Mouse (Mus musculus) naive thymus-derived CD4-positive, alpha-beta T cell, adult 2 months (primary cell): ENCODE data around the gene Hist1h1d.
A peak's percentile ranks its signal among the peaks of the same experiment; 100 is the strongest.

ENCODE experiments used
- DNase-seq: peaks from one replicate; pipeline ENCODE4 v3.0.0-alpha.2; 2011; ENCODE audit warnings: low read depth

Gene Hist1h1d

DNA sequence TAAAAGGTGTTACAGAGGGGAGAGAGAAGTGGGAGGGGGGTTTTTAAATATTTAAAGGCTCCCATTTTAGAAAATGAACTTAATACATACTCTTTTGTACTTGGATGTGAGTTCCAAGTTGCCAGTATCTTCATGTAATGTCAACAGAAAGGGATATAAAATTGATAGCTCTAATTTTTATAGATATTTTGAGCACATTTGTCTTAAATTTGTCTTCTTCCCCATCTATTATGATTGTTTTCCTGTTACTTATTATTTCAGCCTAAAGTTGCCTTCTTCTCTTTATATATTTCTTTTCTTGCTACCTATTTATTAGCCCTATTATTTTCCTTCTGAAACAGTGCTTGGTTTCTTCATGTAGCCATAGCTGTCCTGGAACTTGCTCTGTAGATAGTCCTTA, at the start of gene Hist1h1d:
Gene Hist1h1d, plus strand, starts transcription at position 301 of the 400 bp plus-strand sequence.
- DNase-seq, result no peak

DNA sequence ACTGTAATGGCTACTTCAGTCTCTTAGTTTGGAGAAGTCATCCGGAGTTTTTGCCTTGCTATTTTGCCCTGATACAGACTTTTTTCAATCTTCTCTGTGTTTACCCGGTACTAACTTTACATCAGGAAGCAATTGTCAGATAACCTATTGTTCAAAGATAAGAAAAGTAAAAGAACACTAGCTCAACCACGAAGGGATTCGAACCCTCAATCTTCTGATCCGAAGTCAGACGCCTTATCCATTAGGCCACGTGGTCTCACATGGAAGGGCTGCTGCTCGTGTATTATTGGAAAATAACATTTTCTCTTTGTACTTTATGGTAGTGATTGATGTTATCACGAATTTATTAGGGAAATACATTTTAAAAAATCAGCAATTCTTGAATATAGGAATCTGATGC, 49.3 kb upstream of the Hist1h1d start:
- peak; percentile 69 for DNase-seq

DNA sequence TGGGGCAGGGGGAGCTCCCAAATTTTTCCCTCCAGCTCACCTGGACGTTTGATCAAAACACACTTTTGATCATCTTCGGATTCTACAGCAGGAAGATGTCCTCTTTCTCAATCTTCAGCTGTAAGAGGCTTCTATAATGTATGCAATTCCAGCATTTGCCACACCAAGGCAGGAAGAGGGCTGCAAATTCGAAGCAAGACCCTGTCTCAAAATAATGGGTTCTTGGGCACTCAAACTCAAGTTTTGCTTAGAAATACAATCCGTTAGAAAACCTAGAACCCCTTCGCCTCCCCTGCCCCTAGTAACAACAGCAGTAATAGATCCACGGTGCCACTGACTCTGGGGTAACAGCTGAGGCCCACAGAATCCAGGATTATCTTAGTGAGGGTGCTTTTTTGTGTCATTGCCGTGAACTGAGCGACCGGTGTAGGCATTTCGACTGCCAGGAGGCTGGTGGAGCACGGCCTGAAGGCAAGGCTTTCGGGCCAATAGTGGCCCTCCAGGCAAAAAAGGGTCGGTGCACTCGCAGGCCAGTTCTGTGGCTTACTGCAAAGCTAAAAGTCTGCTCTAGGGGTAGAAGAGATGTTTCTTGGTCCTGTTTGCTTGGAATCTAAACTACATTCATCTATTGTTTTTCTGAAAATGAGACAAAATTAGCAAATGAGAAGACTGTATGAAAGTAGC, 47.3 kb upstream of the Hist1h1d start:
- DNase-seq, result no peak

DNA sequence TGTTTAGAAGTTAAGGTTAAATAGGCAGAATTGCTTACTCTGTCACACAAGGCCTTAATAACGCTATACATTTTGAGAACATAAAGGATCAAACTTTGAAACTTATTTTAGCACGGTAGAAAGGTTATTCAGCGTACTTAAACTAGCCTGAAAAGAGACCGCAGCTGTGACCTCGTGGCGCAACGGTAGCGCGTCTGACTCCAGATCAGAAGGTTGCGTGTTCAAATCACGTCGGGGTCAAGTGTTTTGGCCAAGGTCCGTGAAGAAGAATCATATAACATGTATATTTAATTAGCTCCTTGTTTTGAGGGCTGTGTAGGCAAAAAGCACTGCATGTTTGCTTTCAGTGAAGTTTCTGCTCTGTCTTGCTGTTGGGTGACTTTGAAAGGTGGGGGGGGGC, 46.7 kb upstream of the Hist1h1d start:
- DNase-seq, result peak; percentile 72

DNA sequence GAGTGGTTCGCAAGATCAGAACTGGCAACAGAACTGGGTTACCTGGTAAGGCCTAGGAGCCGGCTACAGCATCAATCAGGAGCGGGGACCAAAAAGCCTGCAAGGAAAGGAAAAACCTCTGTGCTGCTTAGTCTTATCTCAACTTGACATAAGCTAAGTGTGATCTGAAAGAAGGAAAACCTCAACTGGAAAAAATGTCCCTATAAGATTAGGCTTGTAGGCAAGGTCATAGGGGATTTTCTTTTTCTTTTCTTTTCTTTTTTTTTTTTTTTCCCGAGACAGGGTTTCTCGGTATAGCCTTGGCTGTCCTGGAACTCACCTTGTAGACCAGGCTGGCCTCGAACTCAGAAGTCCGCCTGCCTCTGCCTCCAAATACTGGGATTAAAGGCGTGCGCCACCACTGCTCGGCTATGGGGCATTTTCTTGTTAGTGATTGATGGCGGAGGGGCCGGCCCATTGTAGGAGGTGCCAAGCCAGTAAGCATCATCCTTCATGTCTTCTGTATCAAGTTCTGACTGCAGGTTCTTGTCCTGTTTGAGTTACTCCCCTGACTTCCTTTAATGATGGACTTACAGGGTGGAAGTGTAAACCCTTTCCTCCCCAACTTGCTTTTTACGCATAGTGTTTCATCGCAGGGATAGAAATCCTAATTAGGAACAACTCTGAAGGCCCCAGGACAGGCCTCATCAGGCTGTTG, 46.1 kb upstream of the Hist1h1d start:
- no peak for DNase-seq

DNA sequence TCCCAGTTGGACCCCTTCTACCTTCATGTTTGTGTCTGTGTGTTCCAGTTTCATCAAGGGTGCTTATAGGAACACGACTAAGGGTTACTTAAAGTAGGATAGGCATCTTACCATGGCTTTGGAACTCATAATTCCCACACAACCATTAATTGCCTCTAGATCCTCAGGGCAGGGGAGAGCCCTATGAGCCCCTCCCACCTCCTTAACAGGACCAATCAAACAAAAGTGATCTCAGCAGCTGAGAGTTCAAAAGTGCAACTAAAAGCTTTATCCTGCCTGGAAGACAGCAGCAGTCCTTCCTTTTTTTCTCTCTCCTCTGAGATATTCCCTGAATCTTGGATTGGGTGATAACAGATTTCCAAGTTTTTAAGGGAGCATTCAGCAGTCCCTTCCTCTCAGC, 42.9 kb upstream of the Hist1h1d start:
- no peak for DNase-seq

DNA sequence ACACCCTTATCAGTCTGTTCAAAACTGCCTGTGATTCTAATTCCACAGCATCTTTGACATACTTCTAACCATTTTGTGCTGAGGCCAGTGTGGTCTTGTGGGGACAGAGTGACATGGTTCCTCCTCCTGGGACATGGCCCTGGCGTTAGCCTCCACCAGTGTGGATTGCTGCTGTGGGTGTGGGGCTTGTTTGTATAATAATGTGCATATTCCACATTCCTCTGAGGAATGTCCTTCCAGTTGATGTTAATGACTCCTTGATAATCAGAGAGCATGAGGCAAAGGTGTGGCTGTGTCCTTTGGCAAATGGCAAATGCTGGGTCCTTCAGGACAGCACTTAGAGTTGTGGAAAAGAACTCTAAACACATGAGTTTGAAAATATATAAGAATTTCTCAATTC, 39.5 kb upstream of the Hist1h1d start:
- DNase-seq, result no peak

DNA sequence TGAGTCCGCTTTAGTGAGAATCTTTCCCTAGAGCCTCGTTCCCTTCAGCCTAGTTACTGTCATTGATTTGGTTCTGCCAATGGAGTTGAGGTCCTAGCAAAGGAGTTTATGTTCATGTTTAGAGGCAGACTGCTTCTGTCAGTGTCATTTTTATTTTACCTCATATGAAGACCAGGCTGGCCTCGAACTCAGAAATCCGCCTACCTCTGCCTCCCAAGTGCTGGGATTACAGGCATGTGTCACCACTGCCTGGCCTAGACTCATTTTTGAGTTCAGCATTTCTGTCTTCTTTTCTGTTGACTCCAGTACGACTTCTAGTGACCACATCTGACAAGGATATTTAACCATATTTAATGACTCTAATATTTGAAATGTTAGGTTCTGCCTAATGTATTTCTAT, 37.8 kb upstream of the Hist1h1d start:
- DNase-seq, result no peak

DNA sequence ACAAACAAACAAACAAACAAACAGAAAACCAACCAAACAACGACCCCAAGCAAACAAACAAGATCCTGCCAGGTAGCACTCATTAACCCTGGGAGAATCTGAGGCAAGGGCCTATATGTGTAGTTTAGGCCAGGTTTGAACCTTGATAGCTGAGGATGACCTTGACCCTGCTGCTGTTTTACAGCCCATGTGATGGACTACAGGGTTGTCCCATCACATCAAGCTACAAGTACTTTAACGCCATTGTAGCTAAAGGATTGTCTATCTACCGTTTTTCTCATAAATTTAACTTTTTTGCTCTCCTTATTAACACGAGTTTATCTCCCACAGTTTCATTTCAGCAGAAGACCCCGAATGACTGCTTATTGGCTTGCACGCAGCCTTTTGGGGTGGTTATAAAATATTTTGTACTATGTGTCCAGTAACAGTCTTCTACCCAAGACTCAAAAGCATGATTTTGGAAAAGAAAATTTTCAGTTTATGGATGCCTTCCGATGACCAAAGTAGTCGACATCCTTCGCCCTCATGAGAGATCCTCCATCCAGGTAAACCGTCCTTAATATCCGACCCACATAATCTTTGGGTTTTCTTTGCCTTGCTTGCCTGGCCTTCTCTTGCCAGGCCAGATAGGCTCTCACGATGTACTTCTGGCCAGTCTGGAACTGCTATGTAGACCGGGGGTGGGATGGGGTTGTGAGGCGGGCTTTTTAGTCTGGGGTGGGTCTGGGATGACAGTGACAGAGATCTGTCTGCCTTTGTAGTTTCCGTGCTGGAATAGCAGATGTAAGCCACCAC, 37.0 kb upstream of the Hist1h1d start:
- DNase-seq, result no peak

DNA sequence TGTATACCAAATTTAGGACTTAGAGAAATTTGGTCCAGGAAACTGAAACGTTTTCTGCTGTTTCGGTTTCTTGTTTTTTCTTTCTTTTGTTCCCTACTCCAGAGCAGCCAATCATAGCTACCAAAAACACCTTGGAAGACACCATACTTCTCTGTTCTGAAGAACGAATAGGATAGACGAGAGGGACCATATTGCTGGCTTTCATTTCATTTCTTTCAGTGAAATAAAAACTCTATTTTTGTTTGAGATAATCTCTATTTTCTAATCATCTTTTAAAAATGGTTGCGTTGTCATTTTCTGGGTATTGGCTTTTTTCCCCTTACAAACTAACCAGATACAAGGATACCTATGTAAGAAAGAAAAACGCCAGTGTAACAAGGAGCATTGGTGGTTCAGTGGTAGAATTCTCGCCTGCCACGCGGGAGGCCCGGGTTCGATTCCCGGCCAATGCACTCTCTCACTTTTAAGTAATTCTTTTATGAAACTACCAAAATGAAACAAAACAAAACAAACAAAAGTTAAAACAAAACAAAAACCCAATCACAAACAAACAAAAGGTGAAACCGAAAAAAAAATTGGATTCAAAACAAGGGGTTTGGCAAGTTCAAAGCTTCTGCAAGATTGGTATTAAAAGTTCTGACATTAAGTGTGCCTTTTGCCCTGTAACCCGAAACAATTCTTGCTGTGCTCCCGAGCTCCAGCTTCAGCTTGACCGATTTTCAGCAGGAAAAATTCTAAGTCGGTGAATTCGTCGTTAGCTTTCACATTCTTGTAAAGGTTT, 36.0 kb upstream of the Hist1h1d start:
- DNase-seq, result peak; percentile 93

DNA sequence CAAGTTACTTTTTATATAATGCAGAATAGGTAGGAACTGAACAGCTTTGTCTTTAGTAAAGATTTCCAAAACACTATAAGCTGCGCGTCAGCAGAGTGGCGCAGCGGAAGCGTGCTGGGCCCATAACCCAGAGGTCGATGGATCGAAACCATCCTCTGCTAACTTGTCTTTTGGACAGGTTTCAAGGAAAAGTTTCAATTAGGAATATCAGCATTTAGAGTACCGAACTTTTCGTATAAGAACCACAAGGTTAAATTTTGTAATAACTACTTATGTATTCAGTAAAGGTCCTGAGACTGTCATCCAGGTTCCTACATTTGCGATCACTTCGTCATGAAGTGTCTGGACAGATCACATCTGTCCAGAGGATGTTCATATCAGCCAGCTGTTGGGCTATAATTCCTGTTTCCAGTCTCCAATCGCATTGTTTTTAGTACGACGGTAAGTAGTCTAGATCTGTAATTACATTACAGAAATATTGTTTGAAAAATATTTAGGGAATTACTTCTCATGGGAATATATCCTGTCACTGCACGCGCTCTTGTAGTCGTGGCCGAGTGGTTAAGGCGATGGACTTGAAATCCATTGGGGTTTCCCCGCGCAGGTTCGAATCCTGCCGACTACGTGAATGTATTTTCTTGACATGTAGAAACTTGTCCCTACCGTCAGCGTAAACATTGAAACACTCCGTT, 35.3 kb upstream of the Hist1h1d start:
- peak; percentile 90 for DNase-seq

DNA sequence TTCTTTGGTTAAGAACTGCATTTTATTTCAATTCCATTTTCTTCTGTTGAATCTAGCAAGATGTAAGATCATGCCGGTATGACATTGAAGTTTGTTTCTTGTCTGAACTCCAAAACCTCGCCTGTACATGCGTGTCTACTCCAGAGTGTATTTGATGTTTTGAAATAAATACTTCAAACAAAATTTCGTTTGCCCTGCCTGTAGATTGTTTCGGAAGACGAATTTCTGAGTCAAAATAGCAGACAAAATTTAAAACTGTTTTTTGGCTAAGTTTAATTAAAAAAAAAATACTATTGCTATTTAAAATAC, 34.8 kb upstream of the Hist1h1d start:
- no peak for DNase-seq

DNA sequence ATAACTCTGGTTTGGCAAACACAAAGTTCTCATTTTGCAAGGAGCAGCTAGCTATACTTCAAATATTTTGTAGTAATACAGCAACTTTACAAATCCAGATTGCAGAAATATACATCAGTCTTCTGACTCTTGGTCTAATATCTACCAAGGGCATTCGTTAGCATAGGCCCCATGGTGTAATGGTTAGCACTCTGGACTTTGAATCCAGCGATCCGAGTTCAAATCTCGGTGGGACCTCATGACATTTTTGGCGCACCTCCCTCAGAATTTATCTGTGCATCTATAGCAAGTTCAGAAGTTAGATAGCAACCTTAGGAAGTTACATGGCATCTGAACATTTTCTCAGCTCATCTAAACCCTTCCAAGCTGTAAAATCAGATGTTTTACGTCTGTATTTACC, 34.2 kb upstream of the Hist1h1d start:
- peak; percentile 90 for DNase-seq

DNA sequence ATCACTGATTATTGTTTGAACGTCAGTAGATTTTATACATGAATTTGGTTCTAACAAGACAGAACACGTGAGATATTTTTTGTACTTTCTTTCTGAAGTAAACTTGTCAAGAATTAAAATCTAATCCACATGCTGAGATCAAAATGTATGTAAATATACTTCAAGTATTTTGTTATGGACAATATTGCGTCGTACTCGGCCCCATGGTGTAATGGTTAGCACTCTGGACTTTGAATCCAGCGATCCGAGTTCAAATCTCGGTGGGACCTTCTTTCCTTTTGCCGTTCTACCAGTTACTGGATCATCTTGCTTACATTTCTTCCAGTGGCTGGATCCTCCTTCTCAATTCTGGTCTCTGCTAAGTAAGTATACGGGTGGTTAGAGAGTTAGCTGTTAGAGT, 33.6 kb upstream of the Hist1h1d start:
- peak; percentile 89 for DNase-seq

DNA sequence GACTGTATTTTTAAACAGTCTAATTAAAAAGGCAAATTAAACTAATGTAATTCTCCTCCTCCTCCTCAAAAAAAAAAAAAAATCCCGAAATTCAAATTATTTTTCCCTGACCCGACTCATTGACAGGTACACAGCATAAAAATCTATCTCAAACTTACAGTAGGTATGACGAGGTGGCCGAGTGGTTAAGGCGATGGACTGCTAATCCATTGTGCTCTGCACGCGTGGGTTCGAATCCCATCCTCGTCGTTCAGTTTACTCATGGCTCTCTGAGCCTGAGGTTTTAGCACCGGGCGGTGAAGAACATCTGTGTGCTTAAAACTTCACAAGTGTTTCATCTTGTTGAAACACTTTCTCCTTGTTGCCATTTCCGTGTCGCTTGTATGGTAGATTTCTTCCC, 31.4 kb upstream of the Hist1h1d start:
- DNase-seq, result peak; percentile 83

DNA sequence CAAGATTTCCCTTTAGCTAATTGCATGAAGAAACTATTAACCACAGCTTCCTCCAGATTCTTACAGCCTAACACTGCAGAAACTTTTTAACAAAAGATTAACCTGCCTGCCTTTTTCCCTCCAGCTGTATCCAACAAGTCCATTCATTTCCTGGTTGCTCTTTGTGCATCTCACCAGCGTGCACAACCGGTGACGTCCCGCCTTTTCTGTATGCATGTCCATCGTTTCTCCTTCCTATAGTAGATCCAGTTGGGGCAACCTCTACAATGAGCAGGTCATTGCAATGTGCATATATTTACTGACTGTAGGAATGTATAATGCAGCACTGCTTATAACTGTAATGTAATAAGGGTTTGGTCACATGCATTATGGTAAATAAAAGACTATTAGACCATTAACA, 29.1 kb upstream of the Hist1h1d start:
- no peak for DNase-seq

DNA sequence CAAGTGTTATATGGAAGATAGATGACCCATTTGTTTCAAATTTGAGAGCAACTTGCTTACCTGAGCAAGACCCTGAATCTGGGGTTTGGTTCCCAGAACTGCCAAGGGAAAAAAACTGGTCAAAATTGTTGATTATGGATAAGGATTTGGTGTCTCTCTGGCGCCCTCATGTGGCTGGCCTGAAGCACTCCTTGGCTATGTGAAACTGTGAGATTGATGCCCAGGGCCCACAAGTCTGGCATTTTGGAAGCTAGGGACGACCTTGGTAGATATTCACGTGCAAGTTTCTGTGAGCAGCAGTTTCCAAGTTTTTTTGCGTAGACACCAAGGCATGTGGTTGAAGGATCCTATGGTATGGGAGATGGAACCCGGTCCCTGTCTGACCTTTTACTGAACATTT, 28.4 kb upstream of the Hist1h1d start:
- peak; percentile 90 for DNase-seq

DNA sequence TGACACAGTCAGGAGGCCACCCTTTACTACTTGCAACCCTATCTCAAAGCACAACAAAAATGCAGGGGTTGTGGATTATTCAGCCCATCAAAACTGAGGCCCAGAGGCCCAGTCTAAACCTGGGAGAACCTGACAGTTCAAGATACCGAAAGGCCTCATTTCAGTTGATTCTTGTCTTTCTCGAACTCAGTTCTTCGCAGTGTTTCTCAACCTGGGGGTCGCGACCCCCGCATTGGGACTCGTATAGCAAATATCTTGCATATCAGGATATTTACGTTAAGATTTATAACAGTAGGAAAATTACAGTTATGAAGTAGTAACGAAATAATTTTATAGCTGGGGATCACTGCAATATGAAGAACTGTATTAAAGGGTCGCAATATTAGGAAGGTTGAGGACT, 27.2 kb upstream of the Hist1h1d start:
- no peak for DNase-seq

DNA sequence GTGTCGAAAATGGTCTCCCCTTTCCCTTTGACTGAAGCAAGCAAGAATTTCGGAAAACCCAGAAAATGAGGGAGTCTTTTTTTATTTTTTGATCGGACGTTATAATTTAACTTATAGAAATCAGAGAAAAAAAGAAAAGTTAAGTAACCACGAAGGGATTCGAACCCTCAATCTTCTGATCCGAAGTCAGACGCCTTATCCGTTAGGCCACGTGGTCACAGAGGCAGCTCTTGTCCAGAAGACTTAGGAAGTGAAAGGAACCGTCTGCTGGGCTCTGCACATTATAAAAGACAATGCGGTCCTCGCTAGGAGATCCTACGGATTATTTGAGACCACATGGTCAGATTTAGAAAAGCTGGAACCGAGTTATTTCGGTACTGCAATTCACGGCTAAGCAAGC, 26.8 kb upstream of the Hist1h1d start:
- DNase-seq, result peak; percentile 95

DNA sequence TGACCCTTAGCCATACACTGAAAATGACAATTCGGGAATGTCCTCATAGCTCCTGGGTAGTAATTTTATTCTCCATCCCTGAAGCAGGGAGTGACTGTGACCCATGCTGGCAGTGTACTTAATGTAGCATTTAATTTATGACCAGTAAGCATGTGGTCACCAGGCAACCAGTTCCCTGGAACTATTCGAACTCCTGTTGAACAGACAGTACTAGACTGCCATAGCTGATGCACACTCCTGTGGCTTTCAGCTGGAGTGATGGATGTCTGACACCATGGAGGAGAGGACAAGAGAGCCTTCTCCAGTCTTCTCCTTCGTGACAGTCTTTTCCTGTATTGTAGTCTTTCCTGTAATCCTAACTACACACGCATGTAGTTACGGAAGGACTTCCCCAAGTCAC, 24.1 kb upstream of the Hist1h1d start:
- no peak for DNase-seq

DNA sequence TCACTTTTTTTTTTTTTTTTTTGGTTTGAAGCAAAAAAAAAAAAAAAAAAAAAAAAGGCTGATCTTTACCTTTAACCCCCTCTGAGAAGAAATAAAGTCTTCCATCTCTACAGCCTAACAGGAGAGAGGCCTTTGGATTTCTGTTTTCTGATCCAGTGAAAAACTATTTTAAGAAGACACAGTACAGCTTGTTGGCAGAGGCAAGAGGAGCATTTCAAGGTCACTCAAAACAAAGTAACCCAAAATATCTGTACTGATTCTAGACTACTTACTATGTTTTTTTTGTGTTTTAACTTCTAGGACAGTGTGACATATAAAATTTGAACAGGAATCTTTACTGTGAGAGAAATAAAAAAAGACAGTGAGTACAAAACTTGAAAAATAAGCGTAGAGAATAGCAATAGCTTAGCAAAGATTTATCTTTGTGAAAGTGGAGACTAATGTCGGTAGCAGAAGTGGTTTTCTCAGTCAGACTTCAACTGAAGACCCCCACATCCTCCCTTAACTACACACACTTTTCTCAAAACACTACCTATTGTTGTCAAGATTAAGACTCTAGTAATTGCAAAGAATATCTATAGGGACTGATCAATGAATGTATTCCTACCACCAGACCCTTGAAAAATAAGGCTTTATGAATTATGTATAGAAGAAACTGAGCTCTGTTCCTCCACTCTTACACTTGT, 23.4 kb upstream of the Hist1h1d start:
- DNase-seq, result no peak
